Mouse (Mus musculus) bone marrow, adult 2 months (tissue): ENCODE measurements around the gene Arid3c. TPM values are rescaled to one million over a fixed set of nuclear protein-coding genes. Genes with fewer than 3 reads are reported as not detected.
"Not testable (repeated sequence)": the region's sequence is repeated elsewhere in the genome, so short reads cannot be mapped to it uniquely, and the experiment has no call there.

Experiments
- H3K27ac ChIP-seq: fragments of 200-500 bp; 2 replicates; pipeline ENCODE4 v1.5.1; 2012; ENCODE audit warnings: low read depth, mild to moderate bottlenecking, control low read depth, inconsistent platforms, low read length; ENCODE audit not compliant: control insufficient read depth, poor library complexity, insufficient read depth
- H3K4me1 ChIP-seq: fragments of 200-500 bp; 2 replicates; pipeline ENCODE4 v1.6.1; 2011; ENCODE audit warnings: low read length; ENCODE audit not compliant: control insufficient read depth, insufficient read depth
- H3K4me3 ChIP-seq: fragments of 200-500 bp; replicated peaks from 2 replicates; pipeline ENCODE3; 2011; ENCODE audit warnings: mild to moderate bottlenecking, low read depth, low read length, control low read depth; ENCODE audit not compliant: control insufficient read depth
- CTCF ChIP-seq: fragments of 200-500 bp; IDR thresholded peaks from 2 replicates; pipeline ENCODE4 v1.5.1; 2011; ENCODE audit warnings: low read length, control low read depth; ENCODE audit not compliant: control insufficient read depth, insufficient read depth
- POLR2A ChIP-seq: fragments of 200-500 bp; IDR thresholded peaks from 2 replicates; pipeline ENCODE4 v1.6.1; 2011; ENCODE audit warnings: low read depth, mild to moderate bottlenecking, control low read depth, low read length, borderline replicate concordance; ENCODE audit not compliant: control insufficient read depth
- WGBS: fragments of 180-500 bp; shearing (Covaris S2); methylation state at CpG from one replicate; pipeline ENCODE4 v1.1.7; 2018; 5-methylcytosine and 5-hydroxymethylcytosine counted together
- polyA plus RNA-seq: library from polyadenylated mRNA; stranded (reverse); fragments of >200 nt; gene quantifications from 2 replicates; pipeline ENCODE4 v1.2.4, GENCODE M21; 2011; ENCODE audit warnings: low replicate concordance; ENCODE audit not compliant: missing spikeins, insufficient read depth, insufficient read length

Arid3c gene
- not detected in 2 replicates for polyA plus RNA-seq

DNA sequence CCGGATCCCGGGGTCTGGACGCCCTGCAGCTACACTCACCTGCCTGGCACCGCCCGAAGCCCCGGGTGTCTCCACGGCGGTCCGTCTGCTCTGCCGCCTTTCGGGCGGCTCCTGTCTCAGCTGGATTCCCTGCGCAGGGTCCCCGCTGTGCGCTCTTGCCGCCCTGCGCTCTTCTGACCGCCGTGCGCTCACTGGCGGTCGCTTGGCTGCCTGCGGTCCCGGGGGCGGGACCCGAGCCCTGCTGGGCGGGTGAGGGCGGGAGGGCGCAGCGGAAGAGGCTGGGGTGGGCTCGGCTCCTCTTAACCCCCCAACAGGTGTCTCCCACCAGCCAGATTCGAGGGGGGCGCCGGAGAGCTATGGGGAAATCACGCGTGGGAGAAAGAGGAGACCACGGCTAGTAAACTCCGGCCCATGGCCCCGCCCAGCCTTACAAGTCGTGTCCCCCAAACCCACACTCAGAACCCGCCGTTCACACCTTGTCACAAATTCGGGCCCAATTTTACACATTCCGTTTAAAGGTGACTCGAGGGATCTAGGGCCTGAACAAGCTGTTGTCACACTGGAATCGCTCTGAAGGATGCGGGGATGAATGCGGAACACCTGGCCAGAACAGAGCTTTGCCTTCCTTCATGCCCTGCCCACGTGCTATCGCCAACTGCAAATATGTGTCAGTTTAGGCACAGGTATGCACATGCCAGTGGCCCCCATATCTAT lies at the start of gene Arid3c:
Gene Arid3c (minus strand): TSS at position 91 of the 714 bp plus-strand sequence.
- no peak within 1 kb of the TSS for H3K4me3 ChIP-seq
- H3K27ac ChIP-seq = no peak within 1 kb of the TSS; the same call in 1 of the 2 replicates
- H3K4me1 ChIP-seq = no peaks in the 10 kb centered on the region; the same call in 1 of the 2 replicates
- TF ChIP-seq POLR2A (no peak), CTCF (no peak)
- 2% methylated on average over 50 of the region's 50 CpGs for WGBS

DNA sequence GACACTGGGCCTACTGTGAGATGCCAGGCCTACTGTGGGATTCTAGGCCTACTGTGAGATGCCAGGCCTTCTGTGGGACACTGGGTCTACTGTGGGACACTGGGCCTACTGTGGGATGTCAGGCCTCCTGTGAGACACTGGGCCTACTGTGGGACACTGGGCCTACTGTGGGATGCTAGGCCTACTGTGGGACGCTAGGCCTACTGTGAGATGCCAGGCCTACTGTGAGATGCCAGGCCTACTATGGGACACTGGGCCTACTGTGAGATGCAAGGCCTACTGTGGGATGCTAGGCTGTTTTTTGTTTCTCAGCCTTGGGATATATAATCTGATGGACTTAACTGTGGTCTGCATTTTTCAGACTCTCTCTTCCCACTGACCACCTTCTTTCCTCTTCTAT lies 44.9 kb upstream of the Arid3c start:
- WGBS = 85% methylated on average over 1 of the region's 1 CpGs
- not testable (repeated sequence) for H3K27ac ChIP-seq, H3K4me1 ChIP-seq, H3K4me3 ChIP-seq

DNA sequence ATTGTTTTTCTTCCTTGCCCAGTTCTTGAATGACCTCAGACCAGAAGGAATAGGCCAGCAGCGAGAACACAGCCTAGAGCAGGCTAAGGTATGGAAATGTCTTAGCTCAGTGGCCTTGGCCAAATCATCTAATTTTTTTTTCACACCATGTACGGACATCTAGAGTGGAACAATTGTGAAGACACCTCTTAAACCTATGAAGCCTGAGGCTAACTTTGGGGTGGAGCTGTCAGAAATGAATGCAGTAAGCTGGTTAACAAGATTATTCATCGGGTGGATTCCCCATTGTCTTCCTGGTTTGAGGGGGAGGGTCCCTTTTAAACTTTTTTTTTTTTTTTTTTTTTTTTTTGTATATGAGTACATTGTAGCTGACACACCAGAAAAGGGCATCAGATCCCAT lies 43.6 kb upstream of the Arid3c start:
- H3K4me1 ChIP-seq, H3K4me3 ChIP-seq, H3K27ac ChIP-seq: not testable (repeated sequence)
- 79% methylated on average over 3 of the region's 3 CpGs for whole genome bisulfite sequencing

DNA sequence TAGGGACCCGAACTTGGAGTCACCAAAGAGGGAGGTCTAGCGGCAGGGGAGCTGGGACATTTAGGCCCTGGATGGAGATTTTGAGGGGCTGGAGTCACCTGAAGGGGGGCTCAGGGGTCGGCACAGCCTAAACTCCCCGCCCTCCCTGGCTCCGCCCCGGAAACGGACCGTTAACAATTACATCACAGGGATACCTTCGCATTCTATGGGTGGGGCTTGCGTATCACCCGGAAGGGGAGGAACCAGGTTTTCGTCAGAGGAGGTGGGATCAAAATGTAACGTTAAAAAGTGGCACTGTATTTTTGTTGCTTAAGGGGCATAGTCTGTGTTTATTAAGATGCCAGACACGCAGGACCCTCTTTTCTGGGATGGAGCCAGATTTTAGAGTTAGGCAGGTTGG lies 43.1 kb upstream of the Arid3c start, which contains the start of gene Ccl27a:
Gene Ccl27a (minus strand): TSS at position 246 of the 400 bp plus-strand sequence.
- 2% methylated on average over 12 of the region's 14 CpGs for WGBS
- H3K4me3 ChIP-seq = peak within 1 kb of the TSS; percentile 70
- not testable (repeated sequence) for H3K4me1 ChIP-seq, H3K27ac ChIP-seq

DNA sequence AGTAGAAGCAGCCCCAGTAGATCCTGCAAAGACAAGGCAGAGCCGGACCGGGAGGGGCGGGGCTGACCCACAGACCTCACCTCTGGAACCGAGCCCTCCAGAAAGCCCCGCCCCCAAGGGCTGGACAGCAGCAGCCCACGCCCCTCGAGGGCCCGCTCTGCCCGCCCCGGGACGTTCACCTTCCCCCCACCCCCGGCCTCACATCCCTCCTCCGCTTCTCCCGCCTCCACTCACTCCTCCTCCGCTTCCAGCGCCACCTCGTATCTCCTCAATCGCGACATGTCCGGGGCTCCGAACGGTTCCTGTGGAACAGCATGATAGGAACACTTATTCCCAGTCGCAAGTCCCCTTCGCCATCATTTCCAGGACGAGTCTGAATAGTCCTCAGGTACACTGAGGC lies 42.6 kb upstream of the Arid3c start:
- WGBS = 0% methylated on average over 25 of the region's 25 CpGs
- H3K4me1 ChIP-seq, H3K27ac ChIP-seq: not testable (repeated sequence)
- TF ChIP-seq POLR2A = peak; percentile 10; the same call in 1 of the 2 replicates
- H3K4me3 ChIP-seq = peak overlapping the region; percentile 70

DNA sequence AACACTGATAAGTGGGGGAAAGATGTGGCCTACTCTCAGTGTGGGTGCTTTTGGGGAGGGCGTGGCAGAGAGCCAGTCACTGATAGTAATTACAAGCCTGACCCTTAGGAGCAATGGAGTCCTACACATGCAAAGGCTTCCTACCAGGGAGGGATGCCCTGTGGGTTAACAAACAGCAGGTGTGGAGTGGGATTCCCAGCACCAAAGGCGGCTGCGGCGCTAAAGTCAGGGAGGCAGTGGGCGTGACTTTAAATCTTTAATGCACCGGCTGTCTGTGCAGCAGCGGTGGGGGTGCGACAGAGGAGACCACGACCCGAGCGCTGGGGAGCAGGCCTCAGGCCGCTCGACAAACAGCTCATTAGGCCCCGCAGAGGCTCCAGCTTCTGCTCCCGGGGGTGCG lies 42.0 kb upstream of the Arid3c start:
- WGBS = 12% methylated on average over 10 of the region's 16 CpGs
- H3K27ac ChIP-seq, H3K4me3 ChIP-seq, H3K4me1 ChIP-seq: not testable (repeated sequence)

DNA sequence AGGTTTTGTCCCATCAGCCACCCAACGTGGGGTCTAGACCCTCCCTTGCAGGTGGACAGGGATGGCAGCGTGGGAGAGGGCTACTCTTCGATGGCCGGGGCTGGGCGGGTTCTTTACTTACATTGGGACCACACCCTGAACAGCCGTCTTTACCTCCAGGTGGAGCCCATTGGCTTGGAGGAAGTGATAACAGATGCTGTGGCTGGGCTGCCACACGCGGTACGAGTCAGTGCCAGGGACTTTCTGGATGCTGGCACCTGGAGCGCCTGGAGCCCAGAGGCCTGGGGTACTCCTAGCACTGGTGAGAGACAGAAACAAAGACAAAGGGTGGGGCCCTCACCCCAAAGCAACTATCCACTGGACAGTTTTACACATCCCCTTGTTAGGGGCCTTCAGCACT lies 36.4 kb upstream of the Arid3c start:
- H3K4me3 ChIP-seq, H3K4me1 ChIP-seq, H3K27ac ChIP-seq: not testable (repeated sequence)
- 63% methylated on average over 10 of the region's 10 CpGs for WGBS

DNA sequence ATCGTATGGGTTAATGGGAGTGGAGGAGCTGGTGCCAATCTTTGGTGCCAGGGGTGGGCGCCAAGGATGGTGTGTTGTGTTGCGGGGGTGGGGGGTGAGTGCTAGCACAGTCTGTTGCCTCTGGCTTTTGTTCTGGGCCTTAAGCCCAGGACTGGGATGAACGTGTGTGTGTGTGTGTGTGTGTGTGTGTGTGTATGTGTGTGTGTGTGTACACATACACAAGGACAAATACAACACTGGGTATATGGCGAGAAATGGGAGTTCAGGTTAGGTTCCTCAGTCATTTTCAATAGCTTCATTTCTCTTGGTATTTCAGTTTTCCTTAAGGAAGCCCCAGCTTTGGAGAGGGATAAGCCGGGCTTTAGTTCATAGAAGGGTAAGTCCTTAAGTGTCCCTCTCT lies 32.2 kb upstream of the Arid3c start:
- not testable (repeated sequence) for H3K4me3 ChIP-seq, H3K27ac ChIP-seq
- 85% methylated on average over 4 of the region's 6 CpGs for WGBS

DNA sequence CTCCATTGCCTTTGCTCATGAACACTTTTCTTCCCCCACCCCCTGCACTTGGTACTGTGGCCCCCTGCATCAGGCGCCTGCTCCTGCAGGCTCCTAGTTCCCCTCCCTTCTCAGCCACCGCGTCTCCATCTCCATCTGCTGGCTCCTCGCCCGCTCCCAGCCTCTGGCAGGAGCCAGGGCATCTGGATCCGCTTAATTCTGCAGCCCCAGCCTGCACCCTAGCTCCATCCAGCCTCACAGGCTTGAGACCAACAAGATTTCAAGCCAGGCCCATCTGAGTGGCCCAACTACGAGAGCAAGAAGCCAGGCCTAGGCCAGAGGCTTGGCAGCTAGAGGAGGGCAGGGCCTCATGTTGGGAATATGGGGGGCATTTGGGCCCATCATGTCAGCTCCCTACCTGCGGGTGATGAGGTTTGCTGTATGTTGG lies 31.8 kb upstream of the Arid3c start:
- not testable (repeated sequence) for H3K4me3 ChIP-seq, H3K27ac ChIP-seq, H3K4me1 ChIP-seq
- WGBS = 81% methylated on average over 8 of the region's 8 CpGs

More for the DNA sequence above, 32.2 kb upstream of the Arid3c start:
- not testable (repeated sequence) for H3K4me1 ChIP-seq

DNA sequence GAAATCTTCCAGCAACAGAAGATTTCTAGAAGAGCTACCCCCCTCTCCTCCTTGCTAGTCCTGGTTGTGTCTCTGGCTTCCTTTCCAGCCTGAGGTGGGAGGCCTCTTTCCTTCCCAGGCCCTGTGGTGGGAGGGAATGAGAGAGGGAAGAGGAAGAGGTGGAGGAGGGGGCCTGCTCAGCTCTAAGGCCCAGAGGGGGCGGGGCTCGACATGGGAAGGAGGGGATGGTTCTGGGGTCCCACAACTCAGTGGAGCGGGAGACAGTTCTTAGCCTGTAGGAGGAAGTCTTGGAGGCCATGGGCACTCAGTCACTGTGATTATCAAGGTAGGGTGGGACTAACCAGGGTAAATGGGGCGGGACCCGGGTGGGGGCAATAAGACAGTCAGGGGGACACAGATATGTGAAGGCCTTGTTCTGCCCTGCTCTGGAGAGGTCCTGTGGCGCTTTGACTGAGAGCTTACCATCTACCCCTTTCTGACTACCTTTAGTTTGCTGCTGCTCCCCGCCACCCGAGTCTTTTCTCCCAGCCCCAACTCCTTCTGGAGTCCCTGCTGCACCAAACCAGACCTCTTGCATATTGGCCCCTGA lies 31.3 kb upstream of the Arid3c start:
- 59% methylated on average over 8 of the region's 8 CpGs for WGBS
- no peak overlapping the region for H3K4me3 ChIP-seq
- no peak for TF ChIP-seq CTCF
- no peak overlapping the region for H3K27ac ChIP-seq
- peaks cover 2% of the 10 kb centered on the region for H3K4me1 ChIP-seq
